Mouse (Mus musculus) forebrain, postnatal 0 days (tissue): Measurements from ENCODE around the gene Tnxb. TPM values are rescaled to one million over a fixed set of nuclear protein-coding genes. Genes with fewer than 3 reads are reported as not detected.
A peak's percentile ranks its signal among the peaks of the same experiment; 100 is the strongest.

ENCODE experiments used
- ATAC-seq: fragments of 200-750 bp; cut with Nextera tagmentation; 2 replicates; pipeline ENCODE4 v1.8.0; 2017; ENCODE audit warnings: mild to moderate bottlenecking, moderate library complexity
- DNase-seq: peaks from one replicate; pipeline ENCODE4 v3.0.0-alpha.2; 2015
- H3K27ac ChIP-seq: fragments of 300-500 bp; sonication (generic); 2 replicates; pipeline ENCODE4 v1.5.1; 2014; ENCODE audit warnings: low read depth, mild to moderate bottlenecking, antibody characterized with exemption, low read length, moderate library complexity, mixed read lengths
- H3K27me3 ChIP-seq: fragments of 300-500 bp; sonication (generic); 2 replicates; pipeline ENCODE4 v1.6.1; 2014; ENCODE audit warnings: mild to moderate bottlenecking, low read length, mixed read lengths; ENCODE audit not compliant: insufficient read depth
- H3K36me3 ChIP-seq: fragments of 300-500 bp; sonication (generic); 2 replicates; pipeline ENCODE4 v1.6.1; 2014; ENCODE audit warnings: mild to moderate bottlenecking, moderate library complexity; ENCODE audit not compliant: insufficient read depth
- H3K4me1 ChIP-seq: fragments of 300-500 bp; sonication (generic); 2 replicates; pipeline ENCODE4 v1.6.1; 2014; ENCODE audit warnings: antibody characterized with exemption; ENCODE audit not compliant: insufficient read depth
- H3K4me2 ChIP-seq: fragments of 300-500 bp; sonication (generic); 2 replicates; pipeline ENCODE4 v1.6.1; 2014; ENCODE audit warnings: low read depth, mild to moderate bottlenecking, moderate library complexity
- H3K4me3 ChIP-seq: fragments of 300-500 bp; sonication (generic); 2 replicates; pipeline ENCODE4 v1.5.1; 2014; ENCODE audit warnings: low read depth, low read length, mixed read lengths
- H3K9ac ChIP-seq: fragments of 300-500 bp; sonication (generic); 2 replicates; pipeline ENCODE4 v1.6.1; 2014; ENCODE audit warnings: mild to moderate bottlenecking
- H3K9me3 ChIP-seq: fragments of 300-500 bp; sonication (generic); 2 replicates; pipeline ENCODE4 v1.6.1; 2016; ENCODE audit warnings: low read length
- CTCF ChIP-seq: sonication (generic); IDR thresholded peaks from 2 replicates; pipeline ENCODE4 v1.5.1; 2016; ENCODE audit warnings: antibody characterized with exemption, control low read depth, low read depth
- WGBS: fragments of 180-500 bp; shearing (Covaris S2); extraction: QIAGEN DNeasy Blood & Tissue Kit; methylation state at CpG from one replicate; pipeline ENCODE4 v1.1.7; 2014; 5-methylcytosine and 5-hydroxymethylcytosine counted together
- polyA plus RNA-seq: library from polyadenylated mRNA; unstranded; fragments of >200 nt; fragmentation: Nextera tagmentation; extraction: Ambion mirVana; gene quantifications from 2 replicates; pipeline ENCODE4 v1.2.1, GENCODE M21; 2015
- total RNA-seq: library from RNA; depleted of rRNA; stranded (reverse); fragments of >200 nt; gene quantifications from 2 replicates; pipeline ENCODE4 v1.2.3, GENCODE M21; 2014

The Tnxb gene
- total and polyA plus RNA-seq, 2 experiments from 2014 or later, result 0.16 to 1.7 TPM

DNA sequence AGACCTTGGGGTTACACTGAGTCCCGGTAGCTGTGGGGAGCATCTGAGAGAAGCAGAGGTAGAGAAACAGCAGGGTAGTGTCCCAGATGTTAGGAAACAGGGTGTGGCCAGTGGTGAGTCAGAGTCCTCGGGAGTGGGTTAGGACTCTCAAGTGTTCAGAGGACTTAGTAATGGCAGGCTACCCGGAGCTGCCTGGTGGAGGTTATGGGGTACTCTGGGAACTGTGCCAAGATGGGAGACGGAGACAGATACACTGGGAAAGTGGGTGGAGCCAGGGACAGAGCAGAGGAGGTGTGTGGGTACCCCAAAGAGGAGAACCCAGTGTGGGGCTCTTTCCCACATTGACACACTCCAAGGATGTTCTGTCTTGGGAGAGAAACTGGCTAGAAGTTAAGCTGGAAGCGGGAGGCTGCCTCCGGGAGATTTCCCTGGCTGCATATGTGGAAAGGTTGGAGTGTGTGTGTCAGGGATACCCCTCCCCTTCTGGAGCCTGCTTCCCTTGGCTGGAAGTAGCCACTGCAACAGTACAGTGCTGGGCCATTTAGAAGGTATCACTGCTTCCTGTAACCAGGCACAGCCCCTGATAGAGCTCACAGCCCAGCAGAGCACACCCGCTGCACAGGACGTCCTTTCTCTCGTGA lies 14.0 kb downstream of the Tnxb start:
- Histone ChIP-seq H3K9me3 (no peaks in the 10 kb centered on the region), H3K27me3 (no peaks in the 10 kb centered on the region), H3K9ac (no peak overlapping the region), H3K27ac (no peak overlapping the region), H3K4me3 (no peak overlapping the region), H3K36me3 (no peaks in the 10 kb centered on the region), H3K4me2 (no peak overlapping the region), H3K4me1 (no peaks in the 10 kb centered on the region)
- DNase-seq (no peak), ATAC-seq (peak; percentile 34; the same call in 1 of the 2 replicates)
- WGBS, result 62% methylated on average over 9 of the region's 9 CpGs
- TF ChIP-seq CTCF, result no peak

DNA sequence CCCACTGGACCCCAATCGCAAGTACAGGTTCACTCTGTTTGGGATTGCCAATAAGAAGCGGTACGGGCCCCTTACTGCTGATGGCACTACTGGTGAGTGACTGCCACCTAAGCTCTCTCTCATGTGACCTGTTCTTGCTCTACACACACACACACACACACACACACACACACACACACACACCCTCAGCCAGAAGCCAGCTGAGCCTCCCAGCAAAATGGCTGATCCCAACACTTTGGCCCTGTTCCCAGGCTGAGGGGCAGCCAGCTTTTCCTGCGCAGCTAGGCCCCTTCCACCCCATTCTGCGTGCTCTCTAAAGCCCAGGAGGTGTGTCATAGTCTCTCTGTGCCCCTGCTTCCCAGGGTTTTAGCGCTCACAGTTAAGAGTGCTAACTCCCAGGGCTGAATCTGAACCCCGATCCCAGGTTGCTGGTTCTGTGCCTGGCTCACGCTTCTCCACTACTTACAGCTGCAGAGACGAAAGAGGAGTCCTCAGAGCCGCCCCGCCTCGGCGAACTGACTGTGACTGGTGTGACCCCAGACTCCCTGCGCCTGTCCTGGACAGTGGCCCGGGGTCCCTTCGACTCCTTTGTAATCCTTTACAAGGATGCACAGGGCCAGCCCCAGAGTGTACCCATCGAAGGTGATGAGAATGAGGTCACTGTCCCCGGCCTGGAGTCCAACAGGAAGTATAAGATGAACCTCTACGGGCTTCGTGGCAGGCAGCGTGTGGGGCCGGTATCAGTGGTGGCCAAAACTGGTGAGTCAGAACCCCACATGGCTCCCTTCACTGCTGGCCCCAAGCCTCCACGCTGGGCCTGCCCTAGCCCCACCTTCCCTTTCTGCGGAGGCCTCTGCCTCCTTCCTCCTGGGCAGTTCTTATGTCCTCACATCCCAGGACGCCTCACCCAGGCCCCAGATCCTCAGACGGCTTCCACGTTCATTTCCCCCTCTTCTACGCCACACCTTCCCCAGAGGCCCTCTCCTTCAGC lies 15.1 kb downstream of the Tnxb start:
- Histone ChIP-seq H3K27ac (no peak overlapping the region), H3K4me1 (no peaks in the 10 kb centered on the region), H3K27me3 (no peaks in the 10 kb centered on the region), H3K36me3 (no peaks in the 10 kb centered on the region), H3K4me3 (no peak overlapping the region), H3K4me2 (no peak overlapping the region), H3K9me3 (no peaks in the 10 kb centered on the region), H3K9ac (no peak overlapping the region)
- 76% methylated on average over 28 of the region's 28 CpGs for whole genome bisulfite sequencing
- TF ChIP-seq CTCF, result no peak
- DNase-seq (peak; percentile 61), ATAC-seq (0 out of 2 replicates have a peak, but pooled peaks have one; percentile 47)

DNA sequence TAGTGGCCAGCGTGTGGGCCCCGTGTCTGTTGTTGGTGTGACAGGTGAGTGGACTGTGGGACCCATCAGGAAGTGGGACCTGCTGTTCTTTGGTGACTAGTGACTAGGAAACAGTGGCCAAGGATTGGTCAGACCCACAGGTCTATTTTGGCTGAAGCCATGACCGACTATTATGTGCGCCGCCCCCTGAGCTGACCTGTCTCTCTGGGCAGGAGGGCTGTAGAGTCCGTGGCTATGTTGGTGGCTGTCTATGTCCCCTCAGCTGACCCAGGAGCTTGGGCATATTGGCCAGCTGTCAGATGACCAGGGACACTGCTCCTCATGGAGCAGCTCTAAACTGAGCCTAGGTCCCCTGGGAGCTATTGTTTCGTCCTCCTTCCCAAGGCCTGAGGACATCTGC lies 18.6 kb downstream of the Tnxb start:
- 95% methylated on average over 7 of the region's 7 CpGs for WGBS
- Histone ChIP-seq H3K4me3 (no peak overlapping the region), H3K4me1 (no peaks in the 10 kb centered on the region), H3K4me2 (no peak overlapping the region), H3K36me3 (no peaks in the 10 kb centered on the region), H3K27me3 (no peaks in the 10 kb centered on the region), H3K9ac (no peak overlapping the region), H3K9me3 (no peaks in the 10 kb centered on the region), H3K27ac (no peak overlapping the region)
- DNase-seq (no peak), ATAC-seq (no peak)
- TF ChIP-seq CTCF, result no peak

DNA sequence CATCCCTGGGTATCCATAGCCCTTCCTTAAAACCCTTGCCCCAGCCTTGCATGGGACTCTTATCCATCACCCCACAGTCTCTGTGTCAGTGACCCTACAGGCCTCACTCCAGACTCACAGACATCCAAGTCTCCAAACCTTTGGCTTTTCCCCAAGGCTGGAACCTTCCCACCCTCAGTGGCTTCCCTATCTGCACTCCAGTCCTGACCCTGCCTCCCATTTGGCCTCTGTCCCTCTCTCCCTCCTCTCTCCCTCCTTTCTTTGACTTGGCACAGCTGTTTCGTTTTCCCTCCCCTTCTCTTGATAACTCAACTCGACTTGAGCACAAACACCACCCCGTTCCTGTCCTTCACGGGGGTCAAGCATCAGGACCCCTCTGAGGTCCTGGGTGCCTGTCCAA lies 20.1 kb downstream of the Tnxb start:
- H3K9ac ChIP-seq, result no peak overlapping the region
- H3K4me1 ChIP-seq, result no peaks in the 10 kb centered on the region
- H3K27ac ChIP-seq, result no peak overlapping the region
- no peaks in the 10 kb centered on the region for H3K9me3 ChIP-seq
- no peaks in the 10 kb centered on the region for H3K27me3 ChIP-seq
- 70% methylated on average over 4 of the region's 4 CpGs for WGBS
- no peak overlapping the region for H3K4me3 ChIP-seq
- H3K36me3 ChIP-seq, result no peaks in the 10 kb centered on the region
- no peak for DNase-seq
- no peak for TF ChIP-seq CTCF
- ATAC-seq, result no peak
- no peak overlapping the region for H3K4me2 ChIP-seq

DNA sequence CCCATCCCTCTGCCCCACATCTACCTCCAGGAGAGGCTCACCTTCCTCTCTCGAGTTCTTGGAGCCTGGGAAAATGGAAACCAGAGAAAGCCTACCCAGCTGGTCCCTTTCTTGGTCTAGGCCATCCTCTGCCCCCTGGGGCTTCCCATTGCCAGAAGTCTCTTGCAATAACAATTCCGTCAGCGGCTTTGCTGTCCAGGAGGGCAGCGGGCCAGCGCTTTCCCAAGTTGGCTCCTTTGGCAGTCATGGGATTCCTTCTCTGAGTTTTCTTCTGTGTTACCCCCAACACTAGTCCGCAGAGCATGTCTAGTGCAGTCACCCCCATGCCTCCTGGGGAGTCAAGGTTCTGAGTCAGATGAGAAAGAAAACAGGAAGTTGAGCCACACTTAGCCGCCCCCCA lies 22.6 kb downstream of the Tnxb start:
- 66% methylated on average over 7 of the region's 7 CpGs for WGBS
- Histone ChIP-seq H3K4me3 (no peak overlapping the region), H3K36me3 (no peaks in the 10 kb centered on the region), H3K4me2 (no peak overlapping the region), H3K9ac (no peak overlapping the region), H3K4me1 (no peaks in the 10 kb centered on the region), H3K9me3 (no peaks in the 10 kb centered on the region), H3K27me3 (no peaks in the 10 kb centered on the region), H3K27ac (no peak overlapping the region)
- no peak for TF ChIP-seq CTCF
- ATAC-seq (no peak), DNase-seq (no peak)

DNA sequence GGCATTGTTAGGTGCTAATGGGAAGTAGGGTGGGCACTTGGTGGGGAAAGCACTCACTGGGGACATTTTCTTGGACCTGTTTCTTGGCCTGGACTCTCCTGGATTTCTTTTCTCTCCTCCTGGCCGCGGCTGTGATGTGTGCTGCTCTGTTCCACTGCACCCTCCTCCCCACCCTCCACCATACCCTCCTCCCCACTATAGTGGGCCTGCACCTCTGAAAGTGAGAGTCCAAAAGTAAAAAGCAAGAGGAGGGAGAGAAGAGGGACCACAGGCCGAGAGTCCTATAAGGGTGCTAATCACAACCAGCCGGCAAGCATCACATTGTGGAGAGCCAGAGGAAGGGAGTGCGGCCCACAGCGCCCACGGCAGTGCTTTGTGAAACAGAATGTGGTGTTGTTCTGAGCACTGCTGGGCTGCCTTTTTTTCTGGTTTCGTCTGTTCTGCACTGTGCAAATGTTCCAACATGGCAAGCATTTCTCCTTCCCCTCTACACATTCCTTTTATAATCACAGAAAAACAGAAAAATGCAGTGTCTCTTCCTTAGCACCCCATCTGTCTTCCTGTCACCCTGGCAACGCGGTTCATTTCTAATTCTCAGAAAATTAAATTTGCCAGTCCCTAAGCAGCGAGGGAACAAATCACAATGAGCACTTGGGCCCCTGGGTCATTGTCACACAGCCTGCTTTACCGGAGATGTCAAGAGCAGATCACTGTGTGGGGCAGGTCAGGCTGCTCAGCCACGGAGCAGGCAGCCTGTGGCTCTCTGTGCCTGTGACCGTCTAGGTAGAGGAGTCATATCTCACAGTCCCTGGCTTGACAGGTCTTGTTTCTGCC lies 29.5 kb downstream of the Tnxb start:
- TF ChIP-seq CTCF, result no peak
- 30% methylated on average over 14 of the region's 14 CpGs for WGBS
- DNase-seq (peak; percentile 83), ATAC-seq (peak; percentile 91)
- Histone ChIP-seq H3K27ac (peak overlapping the region; percentile 84), H3K4me2 (no peak overlapping the region), H3K27me3 (no peaks in the 10 kb centered on the region), H3K4me3 (no peak overlapping the region), H3K9me3 (no peaks in the 10 kb centered on the region), H3K36me3 (no peaks in the 10 kb centered on the region), H3K9ac (no peak overlapping the region), H3K4me1 (peaks cover 18% of the 10 kb centered on the region; the same call in 1 of the 2 replicates)
